Mouse (Mus musculus) liver, adult 2 months (tissue): ENCODE results near the gene Vps72.

Experiments
- CTCF ChIP-seq: fragments of 200-500 bp; IDR thresholded peaks from 2 replicates; pipeline ENCODE4 v1.5.1; 2011; ENCODE audit warnings: low read depth, low read length, control low read depth
- POLR2A ChIP-seq: fragments of 200-500 bp; IDR thresholded peaks from 2 replicates; pipeline ENCODE4 v1.6.1; 2011; ENCODE audit warnings: low read length, control low read depth; ENCODE audit not compliant: insufficient read depth; ENCODE audit errors: extremely low read depth

- TF ChIP-seq CTCF = peak; percentile 48; the same call in 1 of the 2 replicates
- TF ChIP-seq POLR2A = no peak
Observed at GRCm38 (mm10) chr3:95124246-95124645, 13.4 kb downstream of the Vps72 start, which contains the start of gene Tmod4.
